8 mouse cellular contexts compared by ENCODE assay signal in the genomic region with DNA sequence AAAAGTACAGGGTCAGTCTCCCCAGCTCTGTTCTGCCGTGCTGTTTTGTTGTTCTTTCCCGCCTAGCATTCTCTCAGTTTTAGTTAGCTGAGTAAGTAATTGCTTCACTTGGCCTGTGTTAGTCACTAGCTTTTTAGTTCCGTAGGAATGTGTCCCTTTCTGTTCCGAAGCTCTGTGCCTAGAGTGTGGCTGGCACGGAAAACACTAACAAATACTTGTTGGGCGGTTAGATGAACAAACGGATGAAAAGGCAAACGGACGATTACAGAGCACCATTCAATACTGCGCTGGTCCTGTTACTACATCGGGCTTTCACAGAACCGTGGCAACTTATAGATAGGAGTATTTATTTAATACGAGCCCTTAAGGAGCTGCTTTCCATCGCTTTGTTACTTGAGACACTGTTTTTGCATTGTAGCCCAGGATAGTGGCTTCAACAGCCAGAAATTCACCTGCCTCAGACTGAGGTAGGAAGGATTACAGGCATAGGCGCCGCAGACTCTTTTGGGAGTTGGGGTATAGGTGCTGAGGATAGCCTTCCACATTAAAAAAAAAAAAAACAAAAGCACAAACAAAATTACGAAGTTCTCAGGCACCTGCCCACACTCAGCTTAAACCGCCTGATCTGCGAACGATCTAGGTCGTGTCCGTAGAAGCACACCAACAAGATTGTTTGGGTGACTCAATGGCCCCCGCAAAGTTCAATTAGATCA. TPM values are rescaled to one million over a fixed set of nuclear protein-coding genes. Genes with fewer than 3 reads are reported as not detected.
DNase-seq lines count a peak whose midpoint lies in the region; ATAC-seq and TF ChIP-seq lines count a peak whose summit lies in the region.

No protein-coding gene starts in this region.

- TF ChIP-seq CTCF in CH12.LX (conservative IDR thresholded peaks at IDR 0.05 in 1 of 2, IDR thresholded peaks at IDR 0.05 in 1 of 2; ENCODE audit: low read depth in 2 of 2, low read length in 2 of 2): no peak

- H3K27ac ChIP-seq in CH12.LX (ENCODE audit: insufficient read depth, low read depth): no peak overlapping the region
- H3K27ac ChIP-seq in embryonic facial prominence, embryonic 12.5 days: peak overlapping the region; percentile 63; the same call in 1 of the 2 replicates
- H3K27ac ChIP-seq in limb, embryonic 12.5 days: peak overlapping the region; percentile 75
- peak overlapping the region; percentile 0; the same call in 1 of the 2 replicates for H3K27ac ChIP-seq in midbrain, embryonic 11.5 days (ENCODE audit: low read depth, low read length)

- no peaks in the 10 kb centered on the region for H3K27me3 ChIP-seq in CH12.LX (replicated peaks)
- no peaks in the 10 kb centered on the region for H3K27me3 ChIP-seq in embryonic facial prominence, embryonic 12.5 days
- H3K27me3 ChIP-seq in limb, embryonic 12.5 days: no peaks in the 10 kb centered on the region
- H3K27me3 ChIP-seq in midbrain, embryonic 11.5 days (ENCODE audit: control insufficient read depth, insufficient read depth, low read length): no peaks in the 10 kb centered on the region

- peaks cover 10% of the 10 kb centered on the region; the same call in 1 of the 2 replicates for H3K79me2 ChIP-seq in CH12.LX (replicated peaks; ENCODE audit: control insufficient read depth, extremely low read depth, insufficient read depth, poor library complexity, severe bottlenecking)

- DNase-seq in CH12.LX (ENCODE audit: extremely low read depth) (no peak), R1 (ENCODE audit: low read depth, low spot score) (peak; percentile 21)
- DNase-seq in heart, postnatal 10 days: peak; percentile 43 to 52
- peak; percentile 91 for DNase-seq in midbrain, embryonic 11.5 days (ENCODE audit: low spot score, missing footprints)
- no peak for DNase-seq in right cerebral cortex, postnatal 14 days
- no peak for DNase-seq in testis, postnatal 10 days (ENCODE audit: low spot score)

- peak; percentile 4; the same call in 1 of the 2 replicates for ATAC-seq in embryonic facial prominence, embryonic 12.5 days (ENCODE audit: insufficient number of reproducible peaks, insufficient read depth, low FRiP score, low TSS enrichment)
- peak; percentile 16; the same call in 1 of the 2 replicates for ATAC-seq in limb, embryonic 12.5 days (ENCODE audit: insufficient number of reproducible peaks, insufficient read depth, low FRiP score, low TSS enrichment, low read depth)
- ATAC-seq in midbrain, embryonic 11.5 days (ENCODE audit: low FRiP score): no peak

- intact Hi-C loops in heart, postnatal 10 days (cut with DNase I): no loop called here

- H3K9me3 ChIP-seq in CH12.LX (replicated peaks; ENCODE audit: low read length): peaks cover 3% of the 10 kb centered on the region
- no peaks in the 10 kb centered on the region for H3K9me3 ChIP-seq in embryonic facial prominence, embryonic 12.5 days
- H3K9me3 ChIP-seq in limb, embryonic 12.5 days: no peaks in the 10 kb centered on the region
- H3K9me3 ChIP-seq in midbrain, embryonic 11.5 days (ENCODE audit: control insufficient read depth, low read length): no peaks in the 10 kb centered on the region

- H3K9ac ChIP-seq in CH12.LX (ENCODE audit: insufficient read depth, low read depth): peak overlapping the region; percentile 59
- H3K9ac ChIP-seq in embryonic facial prominence, embryonic 12.5 days: peak overlapping the region; percentile 86
- peak overlapping the region; percentile 56 for H3K9ac ChIP-seq in limb, embryonic 12.5 days (replicated peaks)
- peak overlapping the region; percentile 83 for H3K9ac ChIP-seq in midbrain, embryonic 11.5 days (ENCODE audit: low read length)

- peaks cover 0 to 16% of the 10 kb centered on the region in 2 experiments for H3K36me3 ChIP-seq in CH12.LX (replicated peaks in 1 of 2; ENCODE audit: control insufficient read depth in 1 of 2, insufficient read depth in 1 of 2, low read length in 1 of 2)
- no peaks in the 10 kb centered on the region for H3K36me3 ChIP-seq in embryonic facial prominence, embryonic 12.5 days
- H3K36me3 ChIP-seq in limb, embryonic 12.5 days: no peaks in the 10 kb centered on the region
- H3K36me3 ChIP-seq in midbrain, embryonic 11.5 days (ENCODE audit: control insufficient read depth, insufficient read depth, low read length): no peaks in the 10 kb centered on the region

- peaks cover 3 to 34% of the 10 kb centered on the region in 2 experiments; a peak in 2 of 4 replicates for H3K4me1 ChIP-seq in CH12.LX (ENCODE audit: control insufficient read depth in 1 of 2, insufficient read depth in 2 of 2)
- H3K4me1 ChIP-seq in embryonic facial prominence, embryonic 12.5 days: peaks cover 12% of the 10 kb centered on the region
- H3K4me1 ChIP-seq in limb, embryonic 12.5 days (replicated peaks): peaks cover 15% of the 10 kb centered on the region
- peaks cover 16% of the 10 kb centered on the region for H3K4me1 ChIP-seq in midbrain, embryonic 11.5 days (ENCODE audit: control insufficient read depth, insufficient read depth, low read length)

- dilution Hi-C loops in CH12.LX (cut with MboI; ENCODE audit: extremely low pct_ligation_motif_present, extremely low pct_unique_long_range_greater_than_20kb, low sequenced_read_pairs): no loop called here

- no peak for TF ChIP-seq POLR2A in CH12.LX (IDR thresholded peaks at IDR 0.05; ENCODE audit: low read depth, low read length)

- TF ChIP-seq EP300 in CH12.LX (IDR thresholded peaks at IDR 0.05; ENCODE audit: low read length): no peak

- peak overlapping the region; percentile 49 to 97 (median 95) for H3K4me3 ChIP-seq in CH12.LX (replicated peaks in 1 of 3; ENCODE audit: low read depth in 2 of 3, low read length in 2 of 3, poor library complexity in 1 of 3)
- peak overlapping the region; percentile 87 for H3K4me3 ChIP-seq in embryonic facial prominence, embryonic 12.5 days
- peak overlapping the region; percentile 86 for H3K4me3 ChIP-seq in limb, embryonic 12.5 days (replicated peaks)
- H3K4me3 ChIP-seq in midbrain, embryonic 11.5 days (ENCODE audit: low read depth, low read length): peak overlapping the region; percentile 87

- H3K4me2 ChIP-seq in CH12.LX (ENCODE audit: insufficient read depth, low read depth, poor library complexity, severe bottlenecking): peak overlapping the region; percentile 73
- H3K4me2 ChIP-seq in embryonic facial prominence, embryonic 12.5 days (replicated peaks): peak overlapping the region; percentile 80
- peak overlapping the region; percentile 92 for H3K4me2 ChIP-seq in limb, embryonic 12.5 days
- peak overlapping the region; percentile 92 for H3K4me2 ChIP-seq in midbrain, embryonic 11.5 days

- 5% methylated on average over 23 of the region's 23 CpGs for WGBS in embryonic facial prominence, embryonic 12.5 days
- 7% methylated on average over 23 of the region's 23 CpGs for WGBS in limb, embryonic 12.5 days
- 6% methylated on average over 23 of the region's 23 CpGs for WGBS in midbrain, embryonic 11.5 days

- in situ Hi-C loops in CH12.LX (cut with MboI; ENCODE audit: low pct_ligation_motif_present, low pct_unique_long_range_greater_than_20kb, low sequenced_read_pairs): no loop called here

- TF ChIP-seq RAD21 in CH12.LX (IDR thresholded peaks at IDR 0.05; ENCODE audit: low read depth, low read length): no peak

TF ChIP-seq in CH12.LX, 34 proteins besides CTCF, POLR2A, EP300 and RAD21:
- TF ChIP-seq PAX5 (IDR thresholded peaks at IDR 0.05; ENCODE audit: low read length): no peak
- TF ChIP-seq MAFK (IDR thresholded peaks at IDR 0.05; ENCODE audit: insufficient replicate concordance, low read length): no peak
- no peak for TF ChIP-seq JUND (conservative IDR thresholded peaks at IDR 0.05; ENCODE audit: low read depth, low read length)
- TF ChIP-seq CHD2 (IDR thresholded peaks at IDR 0.05; ENCODE audit: low read length): no peak
- TF ChIP-seq UBTF (IDR thresholded peaks at IDR 0.05; ENCODE audit: low read depth, low read length): no peak
- TF ChIP-seq BHLHE40 (IDR thresholded peaks at IDR 0.05; ENCODE audit: low read depth, low read length): no peak
- no peak for TF ChIP-seq ZMIZ1 (IDR thresholded peaks at IDR 0.05; ENCODE audit: low read depth, low read length)
- TF ChIP-seq KAT2A (IDR thresholded peaks at IDR 0.05; ENCODE audit: insufficient replicate concordance, low read length): no peak
- TF ChIP-seq SMC3 (IDR thresholded peaks at IDR 0.05; ENCODE audit: low read depth, low read length): no peak
TF ChIP-seq in CH12.LX: peak in this region for 0.

RNA-seq across cellular contexts. Expression of a gene that starts 0.6 kb away (rescaled TPM):
- total RNA-seq in CH12.LX (2012; rRNA removed) (24.0 and 24.7 TPM in 2 replicates), CH12.LX (2014; rRNA removed) (22.1 and 22.7 TPM in 2 replicates)
- polyA plus RNA-seq in CH12.LX (2012; ENCODE audit: insufficient read length, low read depth): 34.5 and 39.1 TPM in 2 replicates
- polyA plus RNA-seq in embryonic facial prominence, embryonic 12.5 days (2016; fragmentation: Nextera tagmentation; extraction: Ambion mirVana): 22.7 and 24.3 TPM in 2 replicates
- 10 to 100 TPM; 25.5 TPM for total RNA-seq in heart, postnatal 10 days (2021)
- 24.6 and 24.7 TPM in 2 replicates for polyA plus RNA-seq in limb, embryonic 12.5 days (2016; fragmentation: Nextera tagmentation; extraction: Ambion mirVana)
- polyA plus RNA-seq in midbrain, embryonic 11.5 days (2014; fragmentation: Nextera tagmentation; extraction: Ambion mirVana): 21.0 and 22.3 TPM in 2 replicates

Comparison
In these comparisons a context has a peak if more than half of its experiments do, and no peak if none do; other contexts are left out.
1. DNase-seq: peak in R1 (single experiment), heart, postnatal 10 days (2 of 2) and midbrain, embryonic 11.5 days (single experiment); none in CH12.LX (single experiment), right cerebral cortex, postnatal 14 days (single experiment) and testis, postnatal 10 days (single experiment).
2. Peak in every context shown above with its lines, with median percentiles within 50 percentile points of each other: H3K4me2 ChIP-seq, H3K4me3 ChIP-seq and H3K9ac ChIP-seq.